Mouse (Mus musculus) CD4-positive, CD25-positive, alpha-beta regulatory T cell, adult 4 months (primary cell): ENCODE data around the gene Myh10. TPM values are rescaled to one million over a fixed set of nuclear protein-coding genes. Genes with fewer than 3 reads are reported as not detected.

Source experiments
- ATAC-seq: one replicate; pipeline ENCODE4 v1.8.0; 2017
- polyA plus RNA-seq, 2 experiments: library from polyadenylated mRNA; unstranded; fragments of 100-300 nt; shearing (Covaris generic); gene quantifications; one replicate each; pipeline ENCODE4 v1.2.1; 2017

The Myh10 gene
- polyA plus RNA-seq, 2 experiments from 2014 or later: 1.5 to 5.2 TPM

DNA sequence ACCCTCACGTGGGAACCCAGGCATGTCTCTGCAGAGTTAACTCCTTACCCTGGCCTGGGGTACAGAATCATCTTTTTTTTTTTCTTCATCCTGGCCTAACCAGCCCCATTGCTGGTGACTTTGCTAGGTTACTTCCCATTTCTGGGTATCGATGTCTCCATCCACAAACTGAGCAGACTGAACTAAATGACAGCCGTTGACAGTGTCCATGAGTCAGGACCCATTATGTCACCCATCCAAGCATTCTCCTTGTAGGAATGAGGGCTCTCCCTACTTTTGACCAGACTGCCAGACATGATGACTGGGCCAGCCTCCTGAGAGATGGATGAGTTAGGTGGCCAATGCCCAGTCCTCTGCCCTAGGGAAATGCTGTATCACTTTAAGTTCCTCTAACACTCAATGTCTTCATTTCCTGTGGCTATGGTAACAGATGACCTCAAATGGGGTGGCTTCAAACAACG, 172.3 kb downstream of the Myh10 start:
- ATAC-seq: no peak

GRCm38 (mm10) chr11:68864544-68865189, 173.3 kb downstream of the Myh10 start:
- ATAC-seq: no peak

Other genes with a start within 250 kb of the Myh10 start
- not detected for gene Pik3r6, start 188.5 kb upstream of the Myh10 start, polyA plus RNA-seq
- not detected for gene Mfsd6l, start 135.4 kb upstream of the Myh10 start, polyA plus RNA-seq
- gene Ccdc42, start 104.5 kb upstream of the Myh10 start, polyA plus RNA-seq: not detected
- gene Ndel1, start 180.3 kb downstream of the Myh10 start, polyA plus RNA-seq: 10 to 100 TPM; 29.6 to 33.9 TPM
- gene Rnf222, start 197.0 kb downstream of the Myh10 start, polyA plus RNA-seq: not detected
- gene Rpl26, start 210.0 kb downstream of the Myh10 start, polyA plus RNA-seq: 1,000 to 10,000 TPM; 1,826 to 2,291 TPM
- gene Odf4, start 235.5 kb downstream of the Myh10 start, polyA plus RNA-seq: not detected